Mouse (Mus musculus): ENCODE results near the gene Nupr1. TPM values are rescaled to one million over a fixed set of nuclear protein-coding genes. Genes with fewer than 3 reads are reported as not detected.

Nupr1 gene
- polyA plus RNA-seq, 1 experiment: 0.35 TPM

- Histone ChIP-seq H3K4me1 (ENCODE audit: control insufficient read depth) (peaks cover 17% of the 10 kb centered on the region), H3K4me3 (replicated peaks) (no peak overlapping the region), H3K27me3 (ENCODE audit: control insufficient read depth) (peaks cover under 1% of the 10 kb centered on the region; the same call in 1 of the 2 replicates), H3K9me3 (ENCODE audit: control insufficient read depth, low read length) (no peaks in the 10 kb centered on the region), H3K36me3 (ENCODE audit: control insufficient read depth) (peaks cover 2% of the 10 kb centered on the region; the same call in 1 of the 2 replicates)
- TF ChIP-seq TAL1 (IDR thresholded peaks at IDR 0.05; ENCODE audit: low read length) (no peak), GATA1 (IDR thresholded peaks at IDR 0.05; ENCODE audit: low read length) (no peak)
These were observed 51.5 kb downstream of the Nupr1 start for GRCm38 (mm10) chr7:126579172-126579571.

GRCm38 (mm10) chr7:126576946-126577345, 53.7 kb downstream of the Nupr1 start:
- H3K4me1 ChIP-seq (ENCODE audit: control insufficient read depth): peaks cover under 1% of the 10 kb centered on the region
- no peak overlapping the region for H3K4me3 ChIP-seq (replicated peaks)
- H3K36me3 ChIP-seq (ENCODE audit: control insufficient read depth): peaks cover 9% of the 10 kb centered on the region
- no peaks in the 10 kb centered on the region for H3K27me3 ChIP-seq (ENCODE audit: control insufficient read depth)
- TF ChIP-seq GATA1 (IDR thresholded peaks at IDR 0.05; ENCODE audit: low read length): no peak
- no peak for TF ChIP-seq TAL1 (IDR thresholded peaks at IDR 0.05; ENCODE audit: low read length)
- no peaks in the 10 kb centered on the region for H3K9me3 ChIP-seq (ENCODE audit: control insufficient read depth, low read length)

Other genes starting within 250 kb of the Nupr1 start
- 0.17 and 0.39 TPM in 2 replicates for gene Nfatc2ip, start 234.1 kb downstream of the Nupr1 start, polyA plus RNA-seq (2012)
- gene Cd19, start 216.0 kb downstream of the Nupr1 start, polyA plus RNA-seq (2012): not detected in 2 replicates
- 0.67 and 0.68 TPM in 2 replicates for gene Rabep2, start 202.1 kb downstream of the Nupr1 start, polyA plus RNA-seq (2012)
- gene Atp2a1, start 167.8 kb downstream of the Nupr1 start, polyA plus RNA-seq (2012): not detected in 2 replicates
- gene Sh2b1, start 155.4 kb downstream of the Nupr1 start, polyA plus RNA-seq (2012): 2.3 and 2.6 TPM in 2 replicates
- gene Tufm, start 143.5 kb downstream of the Nupr1 start, polyA plus RNA-seq (2012): 1.8 and 3.9 TPM in 2 replicates
- gene Atxn2l, start 127.4 kb downstream of the Nupr1 start, polyA plus RNA-seq (2012): 56.8 and 76.8 TPM in 2 replicates
- 5.1 and 6.2 TPM in 2 replicates for gene Eif3c, start 64.5 kb downstream of the Nupr1 start, polyA plus RNA-seq (2012)
- 0.07 and 0.16 TPM in 2 replicates for gene Apobr, start 45.9 kb downstream of the Nupr1 start, polyA plus RNA-seq (2012)
- 0.14 and 0.22 TPM in 2 replicates for gene Cln3, start 45.0 kb downstream of the Nupr1 start, polyA plus RNA-seq (2012)
- gene Il27, start 35.9 kb downstream of the Nupr1 start, polyA plus RNA-seq (2012): not detected in 2 replicates
- gene Sgf29, start 18.4 kb upstream of the Nupr1 start, polyA plus RNA-seq (2012): 4.0 and 6.3 TPM in 2 replicates
- gene Sult1a1, start 45.6 kb upstream of the Nupr1 start, polyA plus RNA-seq (2012): not detected in 2 replicates
- gene Bola2, start 64.5 kb upstream of the Nupr1 start, polyA plus RNA-seq (2012): 14.2 and 14.8 TPM in 2 replicates
- gene Slx1b, start 64.9 kb upstream of the Nupr1 start, polyA plus RNA-seq (2012): 0.21 and 0.33 TPM in 2 replicates
- 1.5 and 2.4 TPM in 2 replicates for gene Coro1a, start 76.9 kb upstream of the Nupr1 start, polyA plus RNA-seq (2012)
- gene Mapk3, start 128.7 kb upstream of the Nupr1 start, polyA plus RNA-seq (2012): 16.3 and 18.0 TPM in 2 replicates
- 0.36 TPM in 1 of 2 replicates, not detected in the other for gene Gdpd3, start 135.5 kb upstream of the Nupr1 start, polyA plus RNA-seq (2012)
- gene Ypel3, start 146.1 kb upstream of the Nupr1 start, polyA plus RNA-seq (2012): 156 and 161 TPM in 2 replicates
- 3.6 and 4.0 TPM in 2 replicates for gene Tbx6, start 150.6 kb upstream of the Nupr1 start, polyA plus RNA-seq (2012)
- gene Ppp4c, start 161.6 kb upstream of the Nupr1 start, polyA plus RNA-seq (2012): 11.0 and 12.3 TPM in 2 replicates
- gene Fam57b, start 166.8 kb upstream of the Nupr1 start, polyA plus RNA-seq (2012): 0.02 TPM in 1 of 2 replicates, not detected in the other
- gene 4930451I11Rik, start 200.8 kb upstream of the Nupr1 start, polyA plus RNA-seq (2012): not detected in 2 replicates
- gene Doc2a, start 216.6 kb upstream of the Nupr1 start, polyA plus RNA-seq (2012): not detected in 2 replicates
- 24.2 and 26.7 TPM in 2 replicates for gene Hirip3, start 231.1 kb upstream of the Nupr1 start, polyA plus RNA-seq (2012)
- gene Ino80e, start 231.5 kb upstream of the Nupr1 start, polyA plus RNA-seq (2012): 37.6 and 44.8 TPM in 2 replicates

All from erythroblast, embryonic 14.5 days (primary cell).